Mouse (Mus musculus): ENCODE measurements at regions not wholly inside any gene's neighbourhood (a gene's known extent, or its start where the extent isn't known, plus 50 kb on each side); places are given as distances from the start of the nearest gene placed in this dataset.
"Not testable (repeated sequence)": the region's sequence is repeated elsewhere in the genome, so short reads cannot be mapped to it uniquely, and the experiment has no call there.

- 63% methylated on average over 10 of the region's 10 CpGs for WGBS
- DNase-seq (ENCODE audit: low spot score): peak; percentile 37
- Histone ChIP-seq H3K27ac (no peak overlapping the region), H3K27me3 (ENCODE audit: insufficient read depth, poor library complexity, severe bottlenecking) (no peaks in the 10 kb centered on the region), H3K36me3 (no peaks in the 10 kb centered on the region), H3K4me1 (replicated peaks) (no peaks in the 10 kb centered on the region), H3K9me3 (no peaks in the 10 kb centered on the region), H3K4me3 (no peak overlapping the region)
Measured at GRCm38 (mm10) chr11:91289194-91290123, 287.9 kb downstream of the Kif2b start.

GRCm38 (mm10) chr11:91286376-91286775 lies 291.0 kb downstream of the Kif2b start:
- Histone ChIP-seq H3K4me3 (no peak overlapping the region), H3K27ac (no peak overlapping the region), H3K9me3 (no peaks in the 10 kb centered on the region), H3K36me3 (no peaks in the 10 kb centered on the region), H3K27me3 (ENCODE audit: insufficient read depth, poor library complexity, severe bottlenecking) (no peaks in the 10 kb centered on the region), H3K4me1 (replicated peaks) (no peaks in the 10 kb centered on the region)
- no peak for DNase-seq (ENCODE audit: low spot score)

DNA sequence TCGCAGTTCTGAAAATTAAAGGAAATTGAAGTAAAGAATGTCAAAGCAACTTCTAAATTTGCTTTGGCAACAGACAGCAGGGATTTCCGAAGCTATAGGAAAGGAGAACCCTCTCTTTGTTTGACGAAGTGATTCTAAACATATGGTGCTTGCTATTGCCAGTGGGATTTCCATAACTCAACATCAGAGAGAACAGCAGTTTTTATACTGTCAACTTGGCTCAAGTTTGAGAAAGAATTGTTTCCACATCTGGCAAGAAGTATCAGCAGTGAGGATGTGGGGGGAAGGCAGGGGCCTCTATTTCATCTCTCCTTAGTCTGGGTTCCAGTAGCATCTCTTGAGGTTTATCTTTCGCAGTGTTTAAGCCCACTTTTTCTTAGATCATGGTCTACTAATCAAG lies 315.1 kb downstream of the Kif2b start:
- Histone ChIP-seq H3K36me3 (no peaks in the 10 kb centered on the region), H3K4me3 (no peak overlapping the region), H3K9me3 (no peaks in the 10 kb centered on the region), H3K4me1 (replicated peaks) (no peaks in the 10 kb centered on the region), H3K27me3 (ENCODE audit: insufficient read depth, poor library complexity, severe bottlenecking) (no peaks in the 10 kb centered on the region), H3K27ac (no peak overlapping the region)
- 68% methylated on average over 4 of the region's 4 CpGs for WGBS
- DNase-seq (ENCODE audit: low spot score): no peak

DNA sequence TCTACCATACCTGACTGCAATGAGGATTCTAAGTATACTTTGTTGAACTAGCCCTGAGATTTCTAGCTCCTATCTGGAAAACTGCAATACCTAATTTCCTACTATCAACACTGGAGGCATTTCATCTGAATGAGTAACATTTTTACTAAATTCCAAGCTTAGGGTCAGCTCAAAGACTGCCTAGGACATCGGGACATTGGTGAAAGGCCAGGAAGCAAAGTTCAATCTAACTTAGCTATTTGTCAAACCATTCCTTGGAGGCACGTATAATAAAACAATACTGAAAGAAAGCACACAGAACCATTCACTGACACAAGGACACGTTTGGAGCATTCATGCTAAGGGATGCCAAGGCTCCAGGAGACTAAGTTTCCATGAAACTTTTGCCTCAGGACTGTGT lies 335.3 kb downstream of the Kif2b start:
- H3K27me3 ChIP-seq (ENCODE audit: insufficient read depth, poor library complexity, severe bottlenecking); H3K4me3 ChIP-seq; H3K9me3 ChIP-seq; H3K4me1 ChIP-seq (replicated peaks); H3K36me3 ChIP-seq; H3K27ac ChIP-seq; DNase-seq (ENCODE audit: low spot score): not testable (repeated sequence)
- 84% methylated on average over 3 of the region's 3 CpGs for WGBS

- 95% methylated on average over 1 of the region's 1 CpGs for WGBS
- Histone ChIP-seq H3K27ac (no peak overlapping the region), H3K4me3 (no peak overlapping the region), H3K27me3 (ENCODE audit: insufficient read depth, poor library complexity, severe bottlenecking) (no peaks in the 10 kb centered on the region), H3K36me3 (no peaks in the 10 kb centered on the region), H3K9me3 (no peaks in the 10 kb centered on the region), H3K4me1 (replicated peaks) (no peaks in the 10 kb centered on the region)
- DNase-seq (ENCODE audit: low spot score): no peak
Measured at GRCm38 (mm10) chr11:91216158-91216557, 361.2 kb downstream of the Kif2b start.

DNA sequence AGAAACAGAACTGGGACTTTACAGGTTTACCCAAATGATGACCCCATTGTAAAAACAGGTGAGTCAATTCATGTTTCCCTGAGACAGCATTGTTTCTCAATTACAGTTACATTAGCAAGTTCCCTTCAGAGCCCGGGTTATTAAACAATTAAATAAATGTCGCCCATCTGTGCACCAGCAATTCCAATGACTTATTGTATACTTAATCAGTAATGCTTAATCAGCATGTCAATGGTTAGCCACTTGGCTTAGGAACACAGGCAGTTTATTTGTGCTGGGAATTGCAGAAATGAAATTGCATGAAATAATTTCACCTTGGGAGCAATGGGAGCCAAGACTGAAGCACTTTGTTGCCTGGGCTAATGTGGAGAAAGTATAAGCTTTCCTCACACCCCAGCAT lies 364.3 kb downstream of the Kif2b start:
- no peak for DNase-seq (ENCODE audit: low spot score)
- no peaks in the 10 kb centered on the region for H3K4me1 ChIP-seq (replicated peaks)
- no peaks in the 10 kb centered on the region for H3K9me3 ChIP-seq
- H3K27me3 ChIP-seq (ENCODE audit: insufficient read depth, poor library complexity, severe bottlenecking): no peaks in the 10 kb centered on the region
- H3K27ac ChIP-seq: no peak overlapping the region
- H3K4me3 ChIP-seq: no peak overlapping the region
- H3K36me3 ChIP-seq: no peaks in the 10 kb centered on the region
- 84% methylated on average over 2 of the region's 2 CpGs for WGBS

GRCm38 (mm10) chr11:91206470-91206869 lies 370.9 kb downstream of the Kif2b start:
- 42% methylated on average over 7 of the region's 7 CpGs for WGBS
- no peaks in the 10 kb centered on the region for H3K36me3 ChIP-seq
- H3K4me1 ChIP-seq (replicated peaks): peaks cover 11% of the 10 kb centered on the region; the same call in 1 of the 2 replicates
- no peak overlapping the region for H3K4me3 ChIP-seq
- DNase-seq (ENCODE audit: low spot score): no peak
- no peak overlapping the region for H3K27ac ChIP-seq
- H3K27me3 ChIP-seq (ENCODE audit: insufficient read depth, poor library complexity, severe bottlenecking): no peaks in the 10 kb centered on the region
- no peaks in the 10 kb centered on the region for H3K9me3 ChIP-seq

GRCm38 (mm10) chr11:91204416-91204815 lies 372.9 kb downstream of the Kif2b start:
- H3K27ac ChIP-seq: no peak overlapping the region
- H3K4me3 ChIP-seq: no peak overlapping the region
- H3K9me3 ChIP-seq: no peaks in the 10 kb centered on the region
- DNase-seq (ENCODE audit: low spot score): no peak
- H3K36me3 ChIP-seq: no peaks in the 10 kb centered on the region
- 76% methylated on average over 7 of the region's 7 CpGs for WGBS
- no peaks in the 10 kb centered on the region for H3K27me3 ChIP-seq (ENCODE audit: insufficient read depth, poor library complexity, severe bottlenecking)
- peaks cover 11% of the 10 kb centered on the region; the same call in 1 of the 2 replicates for H3K4me1 ChIP-seq (replicated peaks)

DNA sequence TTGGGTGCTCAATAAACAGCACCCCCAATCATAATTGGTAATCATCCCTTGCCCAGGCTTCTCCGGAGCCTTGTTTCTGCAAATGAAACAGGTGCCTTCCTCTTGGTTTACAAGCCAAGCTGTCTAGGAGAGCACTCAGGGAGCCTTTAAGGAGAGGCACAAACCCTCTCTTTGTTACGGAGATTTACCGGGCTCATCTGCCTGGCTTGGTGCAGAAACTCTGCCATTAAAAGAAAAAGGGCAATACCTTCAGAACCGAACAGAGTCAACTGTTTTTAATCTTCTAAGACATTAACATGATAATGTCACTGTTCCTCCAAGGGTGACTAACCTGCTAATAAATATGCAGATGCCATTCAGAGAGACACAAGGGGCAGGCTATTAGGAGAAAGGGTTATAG lies 380.5 kb downstream of the Kif2b start:
- WGBS: 19% methylated on average over 4 of the region's 4 CpGs
- Histone ChIP-seq H3K36me3 (no peaks in the 10 kb centered on the region), H3K27me3 (ENCODE audit: insufficient read depth, poor library complexity, severe bottlenecking) (no peaks in the 10 kb centered on the region), H3K9me3 (no peaks in the 10 kb centered on the region), H3K4me1 (replicated peaks) (peaks cover 12% of the 10 kb centered on the region), H3K27ac (no peak overlapping the region), H3K4me3 (no peak overlapping the region)
- no peak for DNase-seq (ENCODE audit: low spot score)

GRCm38 (mm10) chr11:91196351-91196750 lies 381.0 kb downstream of the Kif2b start:
- no peaks in the 10 kb centered on the region for H3K27me3 ChIP-seq (ENCODE audit: insufficient read depth, poor library complexity, severe bottlenecking)
- no peaks in the 10 kb centered on the region for H3K9me3 ChIP-seq
- H3K4me3 ChIP-seq: no peak overlapping the region
- H3K27ac ChIP-seq: no peak overlapping the region
- WGBS: 26% methylated on average over 6 of the region's 6 CpGs
- DNase-seq (ENCODE audit: low spot score): no peak
- H3K36me3 ChIP-seq: no peaks in the 10 kb centered on the region
- peaks cover 12% of the 10 kb centered on the region for H3K4me1 ChIP-seq (replicated peaks)

GRCm38 (mm10) chr11:91167336-91167735 lies 410.0 kb downstream of the Kif2b start:
- H3K9me3 ChIP-seq; DNase-seq (ENCODE audit: low spot score); H3K4me1 ChIP-seq (replicated peaks); H3K36me3 ChIP-seq; H3K4me3 ChIP-seq; H3K27ac ChIP-seq; H3K27me3 ChIP-seq (ENCODE audit: insufficient read depth, poor library complexity, severe bottlenecking): not testable (repeated sequence)
- 61% methylated on average over 2 of the region's 2 CpGs for WGBS

GRCm38 (mm10) chr11:91133753-91134270 lies 443.5 kb downstream of the Kif2b start:
- WGBS: 70% methylated on average over 9 of the region's 9 CpGs
- DNase-seq (ENCODE audit: low spot score): no peak
- Histone ChIP-seq H3K27me3 (ENCODE audit: insufficient read depth, poor library complexity, severe bottlenecking) (no peaks in the 10 kb centered on the region), H3K4me1 (replicated peaks) (peaks cover 27% of the 10 kb centered on the region), H3K36me3 (no peaks in the 10 kb centered on the region), H3K9me3 (no peaks in the 10 kb centered on the region), H3K27ac (no peak overlapping the region), H3K4me3 (no peak overlapping the region)

DNA sequence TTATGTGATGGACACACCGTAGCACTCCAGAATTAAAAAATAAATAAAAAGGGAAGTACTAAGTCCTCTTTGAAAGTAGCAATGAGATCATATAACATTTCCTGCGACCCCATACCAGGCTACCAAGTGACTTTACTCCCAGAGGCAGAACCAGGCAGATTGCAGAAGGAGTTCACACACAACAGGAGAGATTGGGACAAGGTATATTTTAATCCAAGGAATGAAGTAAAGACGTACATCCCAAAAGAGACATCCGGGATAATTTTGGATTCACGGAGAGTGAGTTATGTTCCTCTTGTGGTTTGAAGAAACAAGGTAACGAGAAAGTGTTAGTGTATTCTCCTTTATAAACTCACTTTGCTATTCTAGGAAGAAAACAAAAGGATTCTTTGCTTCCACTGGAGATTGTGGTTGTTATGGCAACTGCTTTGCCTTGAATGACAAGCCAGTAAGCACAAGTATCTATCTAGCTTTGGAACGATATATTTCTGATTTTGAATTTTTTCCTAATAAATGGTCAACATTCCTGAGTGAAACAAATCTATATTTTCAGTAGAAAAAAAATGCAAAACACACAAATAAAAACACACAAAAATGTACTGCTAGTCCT lies 444.5 kb downstream of the Kif2b start:
- no peak for DNase-seq (ENCODE audit: low spot score)
- Histone ChIP-seq H3K4me1 (replicated peaks) (peaks cover 27% of the 10 kb centered on the region), H3K27me3 (ENCODE audit: insufficient read depth, poor library complexity, severe bottlenecking) (no peaks in the 10 kb centered on the region), H3K9me3 (no peaks in the 10 kb centered on the region), H3K4me3 (no peak overlapping the region), H3K27ac (no peak overlapping the region), H3K36me3 (no peaks in the 10 kb centered on the region)
- WGBS: 48% methylated on average over 7 of the region's 7 CpGs

Data from hindbrain, embryonic 10.5 days (tissue).